Mouse (Mus musculus) left cerebral cortex, postnatal 25 days (tissue): ENCODE measurements around the gene Fbxw9. TPM values are rescaled to one million over a fixed set of nuclear protein-coding genes. Genes with fewer than 3 reads are reported as not detected.
A peak's percentile ranks its signal among the peaks of the same experiment; 100 is the strongest.
"Not testable (repeated sequence)": the region's sequence is repeated elsewhere in the genome, so short reads cannot be mapped to it uniquely, and the experiment has no call there.

Source experiments
- DNase-seq, 2 experiments: peaks; one replicate each; pipeline ENCODE4 v3.0.0; 2022; ENCODE audit warnings: low spot score in 2 of 2, mixed read lengths in 1 of 2
- intact Hi-C: fragments of 180-260 bp; cut with DNase I; formaldehyde crosslinking; loops from one replicate; pipeline ENCODE4 v1.15.1; 2025
- total RNA-seq, 2 experiments: library from RNA; stranded (reverse); gene quantifications; 2 replicates each; pipeline ENCODE4 v1.2.3; 2021

Fbxw9 gene
- total RNA-seq, 2 experiments from 2014 or later: 23.9 to 24.0 TPM

DNA sequence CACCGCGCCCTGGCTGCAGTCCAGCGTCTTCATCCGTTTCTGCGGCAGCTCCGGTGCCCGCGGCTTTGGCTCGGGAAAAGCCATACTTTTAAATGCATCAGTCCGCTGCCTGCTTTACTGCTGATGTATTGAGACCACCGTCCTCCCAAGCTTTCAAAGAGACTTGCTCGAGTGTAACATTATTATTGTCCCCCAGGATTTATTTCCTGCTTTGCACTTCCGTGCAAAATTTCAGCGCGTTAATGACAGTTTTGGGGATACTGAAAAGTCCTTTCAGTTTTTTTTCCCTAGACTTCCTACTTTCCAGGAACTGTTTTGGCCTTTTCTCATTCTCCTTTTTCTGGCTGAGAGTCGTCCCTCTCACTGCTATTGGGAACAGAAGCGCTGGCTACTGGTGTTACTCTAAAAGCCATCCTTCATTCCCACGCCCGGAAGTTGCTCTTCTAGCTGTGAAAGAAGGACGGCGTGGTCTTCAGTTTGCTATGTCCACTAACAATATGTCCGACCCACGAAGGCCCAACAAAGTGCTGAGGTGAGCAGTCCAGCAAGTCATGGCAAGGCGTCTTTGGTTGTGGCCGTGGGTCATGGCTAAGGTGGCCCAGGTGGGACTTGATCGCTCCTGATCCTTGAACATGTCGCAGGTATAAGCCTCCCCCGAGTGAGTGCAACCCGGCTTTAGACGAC, 20.8 kb downstream of the Fbxw9 start, which contains the start of gene Wdr83os:
TSS of gene Wdr83os (plus strand) at position 209 of the 684 bp plus-strand sequence.
- intact Hi-C loops: loop anchor here (5.0 kb wide), 1 partner anchor 217 kb away; the partner anchor contains the start of genes Orc6 and Vps35
- DNase-seq: peak; percentile 68 to 70

DNA sequence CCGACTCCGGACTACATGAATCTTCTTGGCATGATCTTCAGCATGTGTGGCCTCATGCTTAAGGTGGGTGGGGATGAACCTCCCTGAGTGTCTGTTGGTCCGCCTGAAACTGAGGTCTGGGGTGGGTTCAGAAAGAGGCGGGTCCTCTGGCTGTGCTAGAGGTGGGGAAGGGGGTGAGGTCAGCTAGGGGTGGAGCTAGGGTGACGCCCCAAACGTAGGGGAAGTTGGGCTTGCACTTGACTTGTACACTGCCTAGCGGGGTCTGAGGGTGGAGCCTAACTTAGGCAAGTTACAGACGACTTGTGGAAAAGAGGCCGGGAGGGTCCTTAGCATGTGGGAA, 21.3 kb downstream of the Fbxw9 start, which contains the start of gene Wdr83:
TSS of gene Wdr83 (minus strand) at position 91 of the 340 bp plus-strand sequence.
- intact Hi-C loops: loop anchor here (5.0 kb wide), 1 partner anchor 216 kb away; the partner anchor contains the start of genes Orc6 and Vps35

DNA sequence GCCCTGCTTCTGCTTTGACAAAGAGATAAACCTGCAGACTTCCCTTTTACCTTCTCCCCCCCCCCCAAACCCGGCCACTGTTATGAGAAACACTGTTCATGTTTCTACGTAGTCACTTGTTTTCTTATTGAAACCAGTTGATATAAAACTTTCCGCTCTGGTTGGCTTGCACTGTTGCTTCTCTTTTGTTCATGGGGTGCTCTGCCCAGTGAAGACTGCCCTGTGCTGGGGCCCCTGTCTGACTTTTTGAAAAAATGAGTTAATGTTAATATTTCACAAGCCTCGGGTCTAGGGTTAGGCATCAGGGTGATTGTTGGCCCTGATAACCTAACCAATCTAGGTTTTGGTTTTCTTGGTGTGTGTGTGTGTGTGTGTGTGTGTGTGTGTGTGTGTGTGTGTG, 22.3 kb downstream of the Fbxw9 start:
- intact Hi-C loops: loop anchor here (5.0 kb wide), 1 partner anchor 215 kb away; the partner anchor contains the start of genes Orc6 and Vps35
- not testable (repeated sequence) for DNase-seq

More for the DNA sequence above, 21.3 kb downstream of the Fbxw9 start, which contains the start of gene Wdr83:
- no peak for DNase-seq

DNA sequence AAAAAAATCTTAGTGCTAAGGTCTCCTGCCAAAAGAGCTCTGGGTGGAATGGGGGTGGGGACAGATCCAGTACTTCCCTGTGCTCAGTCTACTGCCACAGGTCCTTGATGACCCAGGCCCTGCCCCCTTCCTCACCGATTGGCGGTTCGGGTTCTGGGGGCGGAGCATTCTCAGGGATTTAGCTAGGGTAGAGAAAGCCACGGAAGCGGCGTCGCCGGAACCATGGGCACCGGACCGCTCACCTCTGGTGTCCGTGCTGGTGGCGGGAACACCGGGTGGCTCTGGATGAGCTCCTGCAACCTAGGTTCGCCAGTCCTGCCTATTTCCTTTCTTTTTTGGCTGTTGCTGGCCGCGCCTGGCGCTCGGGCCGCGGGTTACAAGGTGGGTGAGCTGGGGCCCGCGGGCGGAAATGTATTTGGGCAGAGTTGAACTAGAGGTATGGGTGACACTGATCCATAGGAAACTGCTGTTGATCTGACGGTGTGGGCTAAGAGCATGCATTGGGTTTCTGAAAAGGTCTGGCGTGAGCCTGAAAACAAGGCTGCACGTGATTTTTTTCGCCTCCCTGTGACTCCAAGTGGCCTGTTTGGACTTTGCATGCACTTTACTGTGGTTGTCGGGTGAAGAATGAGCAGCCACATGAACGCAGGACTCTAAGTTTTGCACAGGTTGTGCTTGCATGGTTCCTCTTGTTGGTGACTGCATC, 23.4 kb downstream of the Fbxw9 start, which contains the start of gene Man2b1:
TSS of gene Man2b1 (plus strand) at position 163 of the 706 bp plus-strand sequence.
- intact Hi-C loops: loop anchor here (5.0 kb wide), 1 partner anchor 214 kb away; the partner anchor contains the start of genes Orc6 and Vps35
- DNase-seq: peak; percentile 85 to 95

DNA sequence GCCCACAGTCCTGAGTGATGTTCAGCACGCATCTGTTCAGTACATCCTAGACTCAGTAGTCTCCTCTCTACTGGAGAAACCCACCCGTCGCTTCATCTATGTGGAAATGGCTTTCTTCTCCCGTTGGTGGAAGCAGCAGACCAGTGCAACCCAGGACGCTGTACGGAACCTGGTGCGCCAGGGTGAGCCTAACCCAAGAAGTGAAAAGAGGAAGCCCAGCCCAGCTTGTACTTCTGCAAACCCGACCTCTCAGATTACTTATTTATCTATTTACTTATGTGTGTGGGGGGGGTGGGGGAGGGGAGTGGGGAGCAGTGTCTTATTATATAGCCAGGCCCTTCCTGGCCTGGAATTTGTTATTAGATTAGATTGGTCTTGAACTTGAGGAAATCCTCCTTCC, 24.8 kb downstream of the Fbxw9 start:
- no peak for DNase-seq
- intact Hi-C loops: loop anchor here (5.0 kb wide), 1 partner anchor 213 kb away; the partner anchor contains the start of genes Orc6 and Vps35

DNA sequence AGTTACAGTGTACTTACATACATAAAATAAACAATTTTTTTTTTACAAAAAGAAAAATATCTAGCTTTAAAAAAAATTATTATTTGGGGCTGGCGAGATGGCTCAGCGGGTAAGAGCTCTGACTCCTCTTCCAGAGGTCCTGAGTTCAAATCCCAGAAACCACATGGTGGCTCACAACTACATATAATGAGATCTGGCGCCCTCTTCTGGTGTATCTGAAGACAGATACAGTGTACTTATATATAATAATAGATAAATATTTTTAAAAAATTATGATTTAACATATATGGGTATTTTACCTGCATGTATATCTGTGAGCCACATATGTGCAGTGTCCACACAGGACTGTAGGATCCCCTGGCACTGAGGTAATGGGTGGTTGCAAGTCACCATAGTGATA, 26.4 kb downstream of the Fbxw9 start:
- intact Hi-C loops: no loop called here
- DNase-seq: no peak

DNA sequence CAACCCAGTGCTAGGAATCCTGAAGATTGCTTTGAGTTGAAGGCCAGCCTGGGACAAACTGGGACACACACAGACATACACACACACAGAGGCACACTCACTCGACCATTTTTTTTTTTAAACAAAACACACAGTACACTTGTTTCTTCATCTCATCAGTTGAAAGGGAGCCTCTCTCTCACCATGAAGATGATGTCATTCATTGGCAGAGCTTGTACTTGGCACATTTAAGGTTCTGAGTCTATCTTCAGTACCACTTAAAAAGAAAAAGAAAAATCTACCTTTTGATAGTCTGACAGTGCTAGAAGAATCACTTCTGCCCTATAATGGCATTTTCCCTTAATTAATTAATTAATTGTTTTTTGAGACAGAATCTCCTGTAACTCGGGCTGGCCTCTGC, 28.9 kb downstream of the Fbxw9 start:
- no peak for DNase-seq
- intact Hi-C loops: no loop called here

DNA sequence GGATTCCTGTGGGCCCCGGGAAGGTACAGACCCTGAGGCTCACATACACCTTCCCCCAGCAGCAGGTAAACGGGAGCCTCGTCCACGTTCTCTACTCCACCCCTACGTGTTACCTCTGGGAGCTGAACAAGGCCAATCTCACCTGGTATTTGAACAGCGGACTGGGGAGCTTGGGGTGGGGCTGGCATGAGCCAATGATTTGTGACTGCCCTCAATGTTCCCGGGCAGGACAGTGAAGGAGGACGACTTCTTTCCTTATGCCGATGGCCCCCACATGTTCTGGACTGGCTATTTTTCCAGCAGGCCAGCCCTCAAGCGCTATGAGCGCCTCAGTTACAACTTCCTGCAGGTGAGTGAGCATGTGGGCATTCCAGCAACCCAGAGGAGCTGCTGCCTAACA, 31.0 kb downstream of the Fbxw9 start:
- intact Hi-C loops: no loop called here

DNA sequence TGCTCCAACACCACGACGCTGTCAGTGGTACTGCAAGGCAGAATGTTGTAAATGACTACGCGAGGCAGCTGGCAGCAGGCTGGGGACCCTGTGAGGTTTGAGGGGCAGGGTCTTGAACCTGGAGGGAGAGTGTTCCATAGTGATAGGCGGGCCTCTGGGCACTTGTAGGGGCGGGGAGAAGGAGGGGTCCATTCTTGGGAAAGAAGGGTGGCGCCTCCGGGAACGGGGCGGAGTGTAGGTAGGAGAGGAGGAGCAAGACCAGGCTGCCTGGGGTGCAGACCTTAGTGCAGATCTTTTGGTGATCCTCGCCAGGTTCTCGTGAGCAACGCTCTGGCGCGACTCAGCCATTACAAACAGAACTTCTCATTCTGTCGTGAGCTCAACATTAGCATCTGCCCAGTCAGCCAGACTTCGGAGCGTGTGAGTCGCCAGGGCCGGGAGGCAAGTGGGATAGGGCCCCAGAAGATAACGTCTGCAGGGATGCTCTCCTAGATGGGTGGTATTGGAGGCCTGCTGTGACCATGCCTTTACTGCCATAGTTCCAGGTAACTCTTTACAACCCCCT, 31.8 kb downstream of the Fbxw9 start:
- intact Hi-C loops: no loop called here
- no peak for DNase-seq

More for the DNA sequence above, 31.0 kb downstream of the Fbxw9 start:
- no peak for DNase-seq

DNA sequence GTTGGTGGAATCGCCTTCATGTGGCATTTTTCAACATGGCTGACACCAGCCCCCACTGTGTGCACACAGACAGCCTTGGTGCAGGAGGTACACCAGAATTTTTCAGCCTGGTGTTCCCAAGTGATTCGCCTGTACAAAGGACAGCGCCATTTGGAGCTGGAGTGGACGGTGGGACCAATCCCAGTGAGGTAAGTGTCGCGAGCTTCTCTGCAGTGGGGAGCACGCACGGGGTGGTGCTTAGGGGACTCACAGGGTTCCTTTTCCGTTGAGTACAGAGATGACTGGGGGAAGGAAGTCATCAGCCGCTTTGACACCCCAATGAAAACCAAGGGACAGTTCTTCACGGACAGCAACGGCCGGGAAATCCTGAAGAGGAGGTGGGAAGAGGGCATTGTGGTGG, 35.2 kb downstream of the Fbxw9 start:
- intact Hi-C loops: no loop called here
- no peak for DNase-seq

DNA sequence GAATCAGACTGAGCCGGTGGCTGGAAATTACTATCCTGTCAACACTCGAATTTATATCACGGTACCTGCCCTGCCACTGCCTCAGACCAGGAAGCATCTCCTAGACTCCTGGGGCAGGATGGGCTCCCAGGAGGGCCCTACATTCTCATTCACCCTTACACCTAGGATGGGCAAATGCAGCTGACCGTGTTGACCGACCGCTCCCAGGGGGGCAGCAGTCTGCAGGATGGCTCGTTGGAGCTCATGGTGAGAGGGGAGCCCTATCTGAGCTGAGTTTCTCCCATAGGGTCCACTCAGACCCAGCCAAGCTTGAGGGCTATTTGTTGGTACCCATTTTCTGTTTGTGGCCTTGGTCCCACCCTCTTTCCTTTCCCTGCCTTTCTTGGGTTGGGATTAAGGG, 35.7 kb downstream of the Fbxw9 start:
- DNase-seq: no peak
- intact Hi-C loops: no loop called here

DNA sequence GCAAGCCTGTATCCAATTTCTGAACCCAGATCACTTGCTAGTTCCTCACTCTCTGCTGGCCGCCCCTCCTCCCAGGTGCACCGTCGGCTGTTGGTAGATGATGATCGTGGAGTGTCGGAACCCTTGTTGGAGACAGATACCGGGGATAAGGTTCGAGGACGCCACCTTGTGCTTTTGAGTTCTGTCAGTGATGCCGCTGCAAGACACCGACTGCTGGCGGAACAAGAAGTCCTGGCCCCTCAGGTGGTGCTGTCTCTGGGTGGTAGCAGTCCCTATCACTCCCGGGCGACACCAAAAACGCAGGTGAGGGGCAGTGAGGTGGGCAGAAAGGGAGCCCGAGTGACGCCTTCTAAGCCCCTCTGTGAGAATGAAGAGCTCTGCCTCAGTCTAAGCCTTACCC, 36.3 kb downstream of the Fbxw9 start:
- intact Hi-C loops: no loop called here
- DNase-seq: no peak

DNA sequence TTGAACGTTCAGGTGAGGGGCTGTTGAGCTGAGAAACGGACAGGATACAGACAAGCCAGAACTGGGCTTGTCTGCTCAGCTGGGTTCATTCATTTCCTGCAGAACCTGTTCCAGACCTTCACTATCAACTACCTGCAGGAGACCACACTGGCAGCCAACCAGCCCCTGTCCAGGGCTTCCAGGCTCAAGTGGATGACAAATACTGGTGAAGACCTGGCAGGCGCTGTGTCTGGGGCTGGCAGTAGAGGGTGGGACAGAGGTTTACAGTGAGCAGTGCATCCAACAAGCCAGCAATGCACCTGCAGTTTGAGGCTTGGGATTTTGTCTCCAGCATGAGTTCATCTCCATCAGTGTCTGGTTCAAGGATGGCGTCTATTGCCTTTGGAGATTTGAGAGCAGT, 37.0 kb downstream of the Fbxw9 start:
- intact Hi-C loops: no loop called here
- DNase-seq: no peak

DNA sequence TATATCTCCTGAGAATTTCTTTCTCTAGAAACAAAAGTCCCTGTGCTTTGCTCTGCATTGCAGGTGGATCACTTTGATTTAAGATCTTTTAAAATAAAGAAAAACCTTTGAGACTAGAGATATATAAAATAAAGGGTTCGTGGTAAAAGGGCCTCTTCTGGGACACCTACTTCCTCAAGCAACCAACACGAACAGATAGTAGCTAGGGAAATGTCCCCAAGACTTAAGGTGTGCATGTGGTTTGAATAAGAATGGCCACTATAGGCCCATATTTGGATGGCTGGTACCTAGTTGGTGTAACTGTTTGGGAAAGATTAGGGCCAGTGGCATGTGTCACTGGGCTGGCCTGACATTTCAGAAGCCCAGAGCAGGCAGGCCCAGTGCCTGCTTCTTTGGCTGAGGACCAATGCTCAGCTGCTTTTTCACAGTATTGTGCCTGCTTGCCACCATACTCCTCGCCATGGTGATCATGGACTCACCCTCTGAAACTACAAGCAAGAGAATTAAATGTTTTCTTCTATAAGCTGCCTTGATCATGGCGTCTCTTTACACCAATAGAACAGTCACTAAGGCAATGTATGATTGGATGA, 40.3 kb downstream of the Fbxw9 start:
- intact Hi-C loops: no loop called here
- DNase-seq: no peak

DNA sequence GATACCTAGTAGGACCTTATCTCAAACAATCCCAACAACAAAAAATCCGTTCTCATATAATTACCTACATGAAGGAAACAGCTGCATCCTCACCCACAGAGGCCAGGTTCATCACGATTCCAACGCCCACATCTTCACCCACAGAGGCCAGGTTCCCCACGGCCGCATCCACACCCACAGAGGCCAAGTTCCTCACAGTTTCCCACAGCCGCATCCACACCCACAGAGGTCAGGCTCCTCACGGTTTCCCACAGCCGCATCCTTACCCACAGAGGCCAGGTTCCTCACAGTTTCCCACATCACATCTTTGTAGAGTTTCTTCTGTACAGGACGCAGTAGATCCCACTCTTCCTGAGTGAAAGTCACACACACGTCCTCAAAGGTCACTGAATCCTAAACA, 53.4 kb downstream of the Fbxw9 start:
- no peak for DNase-seq
- intact Hi-C loops: no loop called here

DNA sequence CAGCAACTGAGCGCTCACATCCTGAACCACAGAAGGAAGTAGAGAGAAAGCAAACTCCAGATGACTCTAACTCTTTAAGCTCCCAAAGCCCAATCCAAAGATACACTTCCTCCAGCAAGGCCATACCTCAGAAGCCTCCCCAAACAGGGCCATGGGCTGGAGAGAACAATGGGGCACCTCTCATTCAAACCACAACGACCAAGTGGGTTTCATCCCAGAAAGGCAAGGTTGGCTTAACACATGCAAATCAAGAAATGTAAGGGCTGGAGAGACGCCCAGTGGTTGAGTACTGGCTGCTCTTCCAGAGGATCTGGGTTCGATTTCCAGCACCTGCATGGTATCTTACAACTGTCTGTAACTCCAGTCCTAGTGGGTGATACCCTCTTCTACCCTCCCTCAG, 55.6 kb downstream of the Fbxw9 start:
- no peak for DNase-seq
- intact Hi-C loops: no loop called here
